Mouse (Mus musculus): Measurements from ENCODE around the gene Cabp1. TPM values are rescaled to one million over a fixed set of nuclear protein-coding genes. Genes with fewer than 3 reads are reported as not detected.
"Not testable (repeated sequence)": the region's sequence is repeated elsewhere in the genome, so short reads cannot be mapped to it uniquely, and the experiment has no call there.

Gene Cabp1
- total RNA-seq, 2 experiments from 2014 or later = 1.2 to 1.3 TPM

GRCm38 (mm10) chr5:115184726-115185125, 9.5 kb downstream of the Cabp1 start:
- intact Hi-C loops (cut with DNase I; ENCODE audit: low total_unique reads) = no loop called here
- no peak for DNase-seq

GRCm38 (mm10) chr5:115183482-115183881, 10.7 kb downstream of the Cabp1 start:
- intact Hi-C loops (cut with DNase I; ENCODE audit: low total_unique reads) = no loop called here

GRCm38 (mm10) chr5:115182925-115183324, 11.3 kb downstream of the Cabp1 start:
- intact Hi-C loops (cut with DNase I; ENCODE audit: low total_unique reads) = no loop called here
- no peak for DNase-seq

More at GRCm38 (mm10) chr5:115183482-115183881, 10.7 kb downstream of the Cabp1 start:
- DNase-seq = no peak

DNA sequence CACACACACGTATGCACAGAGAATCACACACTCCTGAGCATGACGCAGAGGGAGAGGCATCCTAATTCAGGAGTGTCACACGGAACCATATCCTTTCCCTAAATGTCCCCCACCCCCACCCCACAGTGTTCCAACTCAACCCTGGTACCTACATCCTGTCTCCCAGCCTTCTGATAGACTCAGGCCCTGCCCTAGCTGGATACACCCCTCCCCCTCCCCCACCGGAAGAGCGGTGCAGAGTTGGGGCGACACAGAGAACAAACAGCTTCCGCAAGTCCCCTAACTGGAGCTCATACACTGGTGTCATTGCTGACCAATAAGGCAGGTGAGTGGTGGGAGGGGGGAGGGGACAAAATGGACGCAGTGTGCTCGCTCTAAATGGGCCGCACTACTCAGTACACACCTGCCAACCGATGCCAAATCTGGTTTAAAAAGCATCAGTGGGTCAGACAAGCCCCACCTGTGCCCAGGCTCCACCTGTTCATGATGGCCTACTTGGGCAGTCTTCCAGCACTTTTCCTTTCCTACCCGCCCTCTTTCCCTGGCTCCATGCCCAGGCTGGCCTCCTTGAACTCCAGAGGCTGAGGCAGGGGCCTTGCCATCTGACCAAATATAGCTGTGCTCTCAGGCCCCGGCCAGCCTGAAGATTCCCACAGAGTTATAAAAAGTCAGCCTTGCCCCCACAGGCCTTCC, 12.8 kb downstream of the Cabp1 start:
- DNase-seq = no peak
- intact Hi-C loops (cut with DNase I; ENCODE audit: low total_unique reads) = no loop called here

- no peak for DNase-seq
- intact Hi-C loops (cut with DNase I; ENCODE audit: low total_unique reads) = no loop called here
Measured at GRCm38 (mm10) chr5:115179596-115179995, 14.6 kb downstream of the Cabp1 start.

DNA sequence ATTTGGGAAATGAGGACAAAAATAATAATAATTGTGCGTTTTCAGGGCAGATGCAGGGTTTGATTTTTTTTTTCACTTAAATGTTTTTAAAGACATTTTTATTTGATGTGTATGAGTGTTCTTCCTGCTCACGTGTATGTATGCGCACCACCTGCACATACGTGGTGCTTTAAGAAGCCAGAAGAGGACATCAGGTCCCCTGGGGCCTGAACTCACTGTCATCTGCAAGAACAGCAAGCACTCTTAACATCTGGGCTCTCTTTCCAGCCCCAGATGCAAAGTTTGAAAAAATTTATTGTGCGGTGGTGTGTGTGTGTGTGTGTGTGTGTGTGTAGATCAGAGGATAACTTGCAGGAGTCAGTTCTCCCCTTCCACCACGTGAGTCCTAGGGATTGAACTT, 16.3 kb downstream of the Cabp1 start:
- intact Hi-C loops (cut with DNase I; ENCODE audit: low total_unique reads) = no loop called here
- no peak for DNase-seq

- no peak for DNase-seq
- intact Hi-C loops (cut with DNase I; ENCODE audit: low total_unique reads) = no loop called here
Measured at GRCm38 (mm10) chr5:115174554-115174953, 19.6 kb downstream of the Cabp1 start.

GRCm38 (mm10) chr5:115170150-115170549, 24.0 kb downstream of the Cabp1 start:
- intact Hi-C loops (cut with DNase I; ENCODE audit: low total_unique reads) = no loop called here
- DNase-seq = no peak

GRCm38 (mm10) chr5:115168641-115169415, 25.4 kb downstream of the Cabp1 start:
- intact Hi-C loops (cut with DNase I; ENCODE audit: low total_unique reads) = no loop called here
- DNase-seq = no peak

GRCm38 (mm10) chr5:115167396-115167795, 26.8 kb downstream of the Cabp1 start:
- intact Hi-C loops (cut with DNase I; ENCODE audit: low total_unique reads) = no loop called here
- no peak for DNase-seq

GRCm38 (mm10) chr5:115166815-115167194, 27.4 kb downstream of the Cabp1 start:
- intact Hi-C loops (cut with DNase I; ENCODE audit: low total_unique reads) = no loop called here
- no peak for DNase-seq

- DNase-seq = no peak
- intact Hi-C loops (cut with DNase I; ENCODE audit: low total_unique reads) = no loop called here
Measured at GRCm38 (mm10) chr5:115165895-115166814, 28.0 kb downstream of the Cabp1 start.

GRCm38 (mm10) chr5:115165351-115165750, 28.8 kb downstream of the Cabp1 start:
- DNase-seq = no peak
- intact Hi-C loops (cut with DNase I; ENCODE audit: low total_unique reads) = no loop called here

GRCm38 (mm10) chr5:115164446-115164845, 29.7 kb downstream of the Cabp1 start:
- intact Hi-C loops (cut with DNase I; ENCODE audit: low total_unique reads) = loop anchor here (5.0 kb wide), 1 partner anchor 37 kb away; no protein-coding TSS in a partner anchor
- DNase-seq = not testable (repeated sequence)

GRCm38 (mm10) chr5:115163563-115163962, 30.6 kb downstream of the Cabp1 start:
- DNase-seq = peak; percentile 66
- intact Hi-C loops (cut with DNase I; ENCODE audit: low total_unique reads) = loop anchor here (5.0 kb wide), 1 partner anchor 36 kb away; no protein-coding TSS in a partner anchor

DNA sequence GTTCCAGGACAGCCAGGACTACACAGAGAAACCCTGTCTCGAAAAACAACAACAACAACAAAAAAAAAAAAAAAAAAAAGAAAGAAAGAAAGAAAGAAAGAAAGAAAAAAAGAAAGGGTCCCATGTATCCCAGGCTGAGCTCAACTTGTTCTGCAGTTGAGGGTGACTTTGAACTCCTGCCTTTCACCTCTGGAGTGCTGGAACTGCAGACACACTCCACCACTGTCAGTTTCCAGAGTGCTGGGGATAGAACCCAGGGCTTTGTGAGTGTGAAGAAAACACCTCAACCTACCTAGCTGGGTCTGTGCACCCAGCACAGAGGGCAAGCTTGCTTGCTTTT, 32.3 kb downstream of the Cabp1 start:
- DNase-seq = not testable (repeated sequence)
- intact Hi-C loops (cut with DNase I; ENCODE audit: low total_unique reads) = loop anchor here (5.0 kb wide), 1 partner anchor 35 kb away; no protein-coding TSS in a partner anchor

DNA sequence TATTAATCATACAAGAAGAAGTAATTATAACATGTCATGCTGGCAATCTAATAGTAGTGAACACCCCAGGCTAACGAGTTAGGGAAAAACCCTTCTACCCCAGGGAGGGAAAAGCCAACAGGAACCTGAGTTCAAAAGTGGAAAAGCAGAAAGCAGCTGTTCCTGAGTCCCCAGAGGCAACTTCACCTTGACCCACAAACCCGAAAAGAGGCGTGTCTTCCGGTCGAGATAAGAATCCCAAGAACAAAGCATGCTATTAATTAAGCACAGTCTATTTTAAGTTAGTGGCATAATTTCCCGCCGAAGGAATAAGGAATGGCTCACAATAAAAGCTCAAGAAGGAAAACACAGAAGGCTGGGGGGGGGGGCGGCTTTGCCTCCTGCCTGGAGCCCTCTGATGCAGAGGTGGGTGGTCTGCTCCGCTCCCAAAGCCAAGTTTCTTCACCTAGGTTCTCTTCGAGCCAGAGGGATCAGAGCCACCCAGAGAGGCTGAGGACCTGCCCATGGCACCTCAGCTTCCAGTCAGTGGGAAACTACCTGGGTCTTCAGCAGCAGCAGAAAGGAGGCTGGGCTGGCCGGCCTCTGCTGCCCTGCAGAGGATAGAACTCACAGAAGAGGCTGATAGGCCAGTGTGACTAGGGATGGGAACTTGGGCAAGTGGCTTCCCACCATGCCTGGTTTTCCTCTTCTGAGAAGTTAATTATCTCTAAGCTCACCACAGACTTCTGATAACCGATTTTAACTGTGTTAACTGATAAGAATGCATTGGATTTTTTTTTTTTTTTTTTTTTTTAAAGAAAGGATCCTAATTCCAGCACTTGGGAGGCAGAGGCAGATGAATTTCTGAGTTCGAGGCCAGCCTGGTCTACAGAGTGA, 32.9 kb downstream of the Cabp1 start:
- no peak for DNase-seq
- intact Hi-C loops (cut with DNase I; ENCODE audit: low total_unique reads) = loop anchor here (5.0 kb wide), 1 partner anchor 34 kb away; no protein-coding TSS in a partner anchor

DNA sequence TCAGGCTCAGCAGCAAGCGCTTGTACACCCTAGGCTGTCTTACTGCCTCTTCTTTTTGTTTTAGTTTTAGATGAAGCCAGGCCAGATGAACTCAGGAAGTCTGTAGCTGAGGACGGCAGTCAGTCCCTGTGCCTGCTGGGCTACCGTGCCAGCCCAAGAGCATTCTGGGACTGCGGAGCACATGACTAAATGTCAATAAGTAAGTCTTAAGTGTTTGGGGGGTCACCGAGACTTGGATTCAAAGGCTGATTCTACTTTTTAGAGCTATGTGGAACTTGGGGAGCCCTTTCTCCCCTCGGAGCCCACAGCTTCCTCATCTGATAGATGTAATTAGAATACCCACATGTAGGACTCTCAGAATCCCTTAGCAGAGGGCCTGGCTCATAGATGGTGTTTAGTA, 33.5 kb downstream of the Cabp1 start:
- intact Hi-C loops (cut with DNase I; ENCODE audit: low total_unique reads) = loop anchor here (5.0 kb wide), 1 partner anchor 33 kb away; no protein-coding TSS in a partner anchor

GRCm38 (mm10) chr5:115159165-115159564, 35.0 kb downstream of the Cabp1 start:
- intact Hi-C loops (cut with DNase I; ENCODE audit: low total_unique reads) = no loop called here
- no peak for DNase-seq

More for the DNA sequence above, 33.5 kb downstream of the Cabp1 start:
- no peak for DNase-seq
